Mouse (Mus musculus) MEL (cell line): ENCODE measurements around the gene Tarsl2.

ENCODE experiments used
- CHD2 ChIP-seq: IDR thresholded peaks from 2 replicates; pipeline ENCODE4 v1.6.1; 2011; ENCODE audit warnings: low read length, improper control_type of control experiment
- HCFC1 ChIP-seq: IDR thresholded peaks from 2 replicates; pipeline ENCODE4 v1.6.1; 2012; ENCODE audit warnings: low read depth, mild to moderate bottlenecking, inconsistent platforms, low read length, improper control_type of control experiment, moderate library complexity
- MAX ChIP-seq: IDR thresholded peaks from 2 replicates; pipeline ENCODE4 v1.6.1; 2011; ENCODE audit warnings: low read length, improper control_type of control experiment
- POLR2A ChIP-seq, 2 experiments: IDR thresholded peaks; 2 replicates each; pipeline ENCODE4 v1.6.1; 2011 to 2012; ENCODE audit warnings: low read length in 2 of 2, mild to moderate bottlenecking in 2 of 2, control low read depth in 1 of 2, improper control_type of control experiment in 1 of 2, low read depth in 1 of 2, moderate library complexity in 1 of 2; ENCODE audit not compliant: control insufficient read depth in 1 of 2, insufficient read depth in 1 of 2, poor library complexity in 1 of 2
- ZNF384 ChIP-seq: IDR thresholded peaks from 2 replicates; pipeline ENCODE4 v1.6.1; 2012; ENCODE audit warnings: low read depth, mild to moderate bottlenecking, inconsistent platforms, low read length, improper control_type of control experiment

- TF ChIP-seq MAX: no peak
- TF ChIP-seq HCFC1: no peak
- no peak for TF ChIP-seq ZNF384
- no peak for TF ChIP-seq POLR2A (IDR thresholded peaks at IDR 0.05; ENCODE audit: control insufficient read depth in 1 of 2, insufficient read depth in 1 of 2, low read depth in 1 of 2, low read length in 2 of 2, poor library complexity in 1 of 2)
- TF ChIP-seq CHD2: no peak
These were observed 63.8 kb downstream of the Tarsl2 start for GRCm38 (mm10) chr7:65708506-65708905.
